Mouse (Mus musculus): ENCODE results near the gene Trp53bp1. TPM values are rescaled to one million over a fixed set of nuclear protein-coding genes. Genes with fewer than 3 reads are reported as not detected.

Trp53bp1 gene
- polyA plus RNA-seq, 1 experiment from 2014 or later = 66.8 TPM

- H3K27ac ChIP-seq = no peak overlapping the region
- no peaks in the 10 kb centered on the region for H3K9me3 ChIP-seq
- no peak overlapping the region for H3K4me2 ChIP-seq
- no peak overlapping the region for H3K9ac ChIP-seq
- H3K27me3 ChIP-seq = no peaks in the 10 kb centered on the region
- WGBS = 86% methylated on average over 8 of the region's 8 CpGs
- H3K4me1 ChIP-seq = no peaks in the 10 kb centered on the region
- no peak for ATAC-seq (ENCODE audit: borderline replicate concordance, extremely low read depth, low FRiP score, low TSS enrichment)
- no peak overlapping the region for H3K4me3 ChIP-seq
- H3K36me3 ChIP-seq = peaks cover 60% of the 10 kb centered on the region
Observed at GRCm38 (mm10) chr2:121235460-121236072, 35.6 kb downstream of the Trp53bp1 start.

GRCm38 (mm10) chr2:121228135-121228534 is 43.1 kb downstream of the Trp53bp1 start:
- Histone ChIP-seq H3K27me3 (no peaks in the 10 kb centered on the region), H3K4me3 (no peak overlapping the region), H3K4me2 (no peak overlapping the region), H3K36me3 (peaks cover 74% of the 10 kb centered on the region), H3K9ac (no peak overlapping the region), H3K27ac (no peak overlapping the region), H3K4me1 (no peaks in the 10 kb centered on the region), H3K9me3 (no peaks in the 10 kb centered on the region)
- 91% methylated on average over 4 of the region's 4 CpGs for WGBS
- ATAC-seq (ENCODE audit: borderline replicate concordance, extremely low read depth, low FRiP score, low TSS enrichment) = no peak

GRCm38 (mm10) chr2:121223010-121223409 is 48.2 kb downstream of the Trp53bp1 start:
- H3K9ac ChIP-seq = no peak overlapping the region
- H3K27ac ChIP-seq = no peak overlapping the region
- WGBS = 93% methylated on average over 2 of the region's 2 CpGs
- no peaks in the 10 kb centered on the region for H3K9me3 ChIP-seq
- peaks cover 63% of the 10 kb centered on the region for H3K36me3 ChIP-seq
- no peak for ATAC-seq (ENCODE audit: borderline replicate concordance, extremely low read depth, low FRiP score, low TSS enrichment)
- H3K4me2 ChIP-seq = no peak overlapping the region
- no peaks in the 10 kb centered on the region for H3K4me1 ChIP-seq
- H3K27me3 ChIP-seq = no peaks in the 10 kb centered on the region
- H3K4me3 ChIP-seq = no peak overlapping the region

GRCm38 (mm10) chr2:121219994-121220393 is 51.2 kb downstream of the Trp53bp1 start:
- Histone ChIP-seq H3K27ac (no peak overlapping the region), H3K9ac (no peak overlapping the region), H3K4me2 (no peak overlapping the region), H3K27me3 (no peaks in the 10 kb centered on the region), H3K4me3 (no peak overlapping the region), H3K36me3 (peaks cover 45% of the 10 kb centered on the region), H3K9me3 (no peaks in the 10 kb centered on the region), H3K4me1 (no peaks in the 10 kb centered on the region)
- no peak for ATAC-seq (ENCODE audit: borderline replicate concordance, extremely low read depth, low FRiP score, low TSS enrichment)

- no peak for ATAC-seq (ENCODE audit: borderline replicate concordance, extremely low read depth, low FRiP score, low TSS enrichment)
- Histone ChIP-seq H3K27me3 (no peaks in the 10 kb centered on the region), H3K9ac (no peak overlapping the region), H3K36me3 (peaks cover 46% of the 10 kb centered on the region), H3K27ac (no peak overlapping the region), H3K4me3 (no peak overlapping the region), H3K4me2 (no peak overlapping the region), H3K4me1 (no peaks in the 10 kb centered on the region), H3K9me3 (no peaks in the 10 kb centered on the region)
Observed at GRCm38 (mm10) chr2:121219177-121219576, 52.0 kb downstream of the Trp53bp1 start.

- ATAC-seq (ENCODE audit: borderline replicate concordance, extremely low read depth, low FRiP score, low TSS enrichment) = no peak
- no peaks in the 10 kb centered on the region for H3K4me1 ChIP-seq
- H3K27me3 ChIP-seq = no peaks in the 10 kb centered on the region
- no peak overlapping the region for H3K9ac ChIP-seq
- H3K9me3 ChIP-seq = no peaks in the 10 kb centered on the region
- H3K36me3 ChIP-seq = peaks cover 43% of the 10 kb centered on the region
- 68% methylated on average over 3 of the region's 3 CpGs for WGBS
- H3K4me3 ChIP-seq = no peak overlapping the region
- no peak overlapping the region for H3K27ac ChIP-seq
- H3K4me2 ChIP-seq = no peak overlapping the region
Observed at GRCm38 (mm10) chr2:121214491-121214890, 56.7 kb downstream of the Trp53bp1 start.

GRCm38 (mm10) chr2:121206541-121206940 is 64.7 kb downstream of the Trp53bp1 start:
- ATAC-seq (ENCODE audit: borderline replicate concordance, extremely low read depth, low FRiP score, low TSS enrichment) = no peak
- WGBS = 87% methylated on average over 3 of the region's 3 CpGs
- Histone ChIP-seq H3K9ac (no peak overlapping the region), H3K4me2 (no peak overlapping the region), H3K4me3 (no peak overlapping the region), H3K27me3 (no peaks in the 10 kb centered on the region), H3K9me3 (no peaks in the 10 kb centered on the region), H3K27ac (no peak overlapping the region), H3K4me1 (no peaks in the 10 kb centered on the region), H3K36me3 (peaks cover 80% of the 10 kb centered on the region)

- peaks cover 82% of the 10 kb centered on the region for H3K36me3 ChIP-seq
- no peaks in the 10 kb centered on the region for H3K27me3 ChIP-seq
- H3K4me2 ChIP-seq = no peak overlapping the region
- no peaks in the 10 kb centered on the region for H3K4me1 ChIP-seq
- H3K4me3 ChIP-seq = no peak overlapping the region
- no peak overlapping the region for H3K9ac ChIP-seq
- no peaks in the 10 kb centered on the region for H3K9me3 ChIP-seq
- no peak for ATAC-seq (ENCODE audit: borderline replicate concordance, extremely low read depth, low FRiP score, low TSS enrichment)
- H3K27ac ChIP-seq = no peak overlapping the region
- WGBS = 91% methylated on average over 17 of the region's 17 CpGs
Observed at GRCm38 (mm10) chr2:121204276-121204675, 66.9 kb downstream of the Trp53bp1 start.

GRCm38 (mm10) chr2:121195466-121195865 is 75.7 kb downstream of the Trp53bp1 start:
- Histone ChIP-seq H3K4me1 (no peaks in the 10 kb centered on the region), H3K27me3 (no peaks in the 10 kb centered on the region), H3K36me3 (peaks cover 95% of the 10 kb centered on the region), H3K4me2 (no peak overlapping the region), H3K27ac (no peak overlapping the region), H3K9ac (no peak overlapping the region), H3K9me3 (no peaks in the 10 kb centered on the region), H3K4me3 (no peak overlapping the region)
- no peak for ATAC-seq (ENCODE audit: borderline replicate concordance, extremely low read depth, low FRiP score, low TSS enrichment)
- WGBS = 90% methylated on average over 9 of the region's 9 CpGs

GRCm38 (mm10) chr2:121188530-121188929 is 82.7 kb downstream of the Trp53bp1 start:
- no peaks in the 10 kb centered on the region for H3K27me3 ChIP-seq
- no peak overlapping the region for H3K27ac ChIP-seq
- H3K9me3 ChIP-seq = no peaks in the 10 kb centered on the region
- 78% methylated on average over 1 of the region's 1 CpGs for WGBS
- H3K4me1 ChIP-seq = no peaks in the 10 kb centered on the region
- no peak overlapping the region for H3K4me2 ChIP-seq
- H3K36me3 ChIP-seq = peaks cover 79% of the 10 kb centered on the region
- no peak overlapping the region for H3K4me3 ChIP-seq
- no peak overlapping the region for H3K9ac ChIP-seq
- no peak for ATAC-seq (ENCODE audit: borderline replicate concordance, extremely low read depth, low FRiP score, low TSS enrichment)

GRCm38 (mm10) chr2:121184142-121184541 is 87.1 kb downstream of the Trp53bp1 start:
- Histone ChIP-seq H3K9me3 (no peaks in the 10 kb centered on the region), H3K27me3 (no peaks in the 10 kb centered on the region), H3K4me3 (no peak overlapping the region), H3K4me2 (no peak overlapping the region), H3K27ac (no peak overlapping the region), H3K36me3 (peaks cover 59% of the 10 kb centered on the region), H3K9ac (no peak overlapping the region), H3K4me1 (no peaks in the 10 kb centered on the region)
- no peak for ATAC-seq (ENCODE audit: borderline replicate concordance, extremely low read depth, low FRiP score, low TSS enrichment)
- 90% methylated on average over 7 of the region's 7 CpGs for WGBS

- no peaks in the 10 kb centered on the region for H3K4me1 ChIP-seq
- no peak overlapping the region for H3K4me2 ChIP-seq
- H3K36me3 ChIP-seq = peaks cover 59% of the 10 kb centered on the region
- no peak overlapping the region for H3K27ac ChIP-seq
- 79% methylated on average over 5 of the region's 5 CpGs for WGBS
- H3K9ac ChIP-seq = no peak overlapping the region
- no peaks in the 10 kb centered on the region for H3K27me3 ChIP-seq
- no peak for ATAC-seq (ENCODE audit: borderline replicate concordance, extremely low read depth, low FRiP score, low TSS enrichment)
- H3K4me3 ChIP-seq = no peak overlapping the region
- H3K9me3 ChIP-seq = no peaks in the 10 kb centered on the region
Observed at GRCm38 (mm10) chr2:121183431-121183830, 87.8 kb downstream of the Trp53bp1 start.

All from lung, embryonic 15.5 days (tissue).